17 mouse cellular contexts compared by ENCODE assay signal in the genomic region with DNA sequence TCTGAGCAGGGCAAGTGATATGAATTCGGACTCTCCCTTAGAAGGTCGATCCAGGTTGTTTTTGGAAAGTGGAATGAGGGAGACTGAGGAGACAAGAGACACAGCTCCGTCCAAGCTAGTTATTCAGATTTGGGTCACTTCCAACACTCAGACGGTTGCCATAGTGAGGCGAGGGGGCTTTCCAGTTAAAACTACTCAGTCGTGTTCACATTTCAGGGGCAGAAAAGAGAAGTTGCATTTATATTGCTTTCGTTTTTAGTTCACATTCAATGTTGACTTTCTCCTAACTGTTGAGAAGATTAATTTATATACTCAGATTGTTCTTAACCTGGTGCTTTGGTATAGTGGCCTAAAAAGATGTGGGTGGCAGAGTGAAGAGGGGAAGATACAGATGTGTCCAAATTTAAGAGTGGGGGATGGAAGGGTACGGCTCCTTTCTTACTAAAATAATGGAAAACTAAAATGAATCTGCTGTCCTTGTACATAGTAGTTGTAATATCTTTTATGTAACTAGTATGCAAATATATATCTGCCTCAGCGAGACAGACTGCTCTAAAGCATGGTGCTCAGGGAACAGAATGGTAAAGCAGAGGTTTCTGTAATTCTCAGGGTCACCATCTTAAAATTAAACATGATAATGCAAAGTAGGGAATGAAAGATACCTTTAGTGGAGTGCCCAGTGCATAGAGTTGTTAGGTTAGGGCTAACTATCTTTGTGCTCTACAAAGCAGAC. TPM values are rescaled to one million over a fixed set of nuclear protein-coding genes. Genes with fewer than 3 reads are reported as not detected.
A peak's percentile ranks its signal among the peaks of the same experiment; 100 is the strongest.
DNase-seq lines count a peak whose midpoint lies in the region; ATAC-seq and TF ChIP-seq lines count a peak whose summit lies in the region.
"Had no signal": no experiment of that assay in that cellular context is flagged by ENCODE, and none has a peak within 500 bp of the region (broad histone marks: within the 10 kb centered on the region; RNA-seq: fewer than 3 reads in every experiment).

No protein-coding gene starts in this region.

- H3K27ac ChIP-seq in hindbrain, embryonic 14.5 days = no peak overlapping the region
- no peak overlapping the region for H3K27ac ChIP-seq in hindbrain, embryonic 12.5 days
- H3K27ac ChIP-seq in midbrain, postnatal 0 days (ENCODE audit: low read depth, low read length) = no peak overlapping the region
- H3K27ac ChIP-seq in midbrain, embryonic 10.5 days (replicated peaks) = no peak overlapping the region
- H3K27ac ChIP-seq: neural tube, embryonic 12.5 days had no signal

- DNase-seq in hindbrain, embryonic 14.5 days (ENCODE audit: low spot score) = peak; percentile 43
- peak; percentile 42 for DNase-seq in midbrain, postnatal 0 days (ENCODE audit: low spot score)
- DNase-seq in midbrain, embryonic 10.5 days (ENCODE audit: low spot score) = no peak
- DNase-seq in frontal cortex, postnatal 10 days (ENCODE audit: low spot score in 2 of 2) = peak; percentile 24 to 27
- peak; percentile 47 to 60 for DNase-seq in spleen, adult 18-20 months
- no peak for DNase-seq in thymus, postnatal 25 days
- DNase-seq in cerebellum, adult 11 months = no peak
- DNase-seq: heart, postnatal 10 days; kidney, adult 2 months had no signal

- ATAC-seq in hindbrain, embryonic 14.5 days (ENCODE audit: low FRiP score) = no peak
- no peak for ATAC-seq in hindbrain, embryonic 12.5 days (ENCODE audit: low FRiP score)
- ATAC-seq in midbrain, postnatal 0 days (ENCODE audit: low FRiP score) = no peak

- H3K4me1 ChIP-seq in hindbrain, embryonic 14.5 days (replicated peaks; ENCODE audit: control insufficient read depth, insufficient read depth, low read length) = 0 out of 2 replicates have a peak, but pooled peaks cover under 1% of the 10 kb centered on the region
- peaks cover 5% of the 10 kb centered on the region for H3K4me1 ChIP-seq in hindbrain, embryonic 12.5 days
- peaks cover 5% of the 10 kb centered on the region for H3K4me1 ChIP-seq in midbrain, postnatal 0 days (ENCODE audit: insufficient read depth, low read length)
- peaks cover 23% of the 10 kb centered on the region for H3K4me1 ChIP-seq in midbrain, embryonic 10.5 days
- H3K4me1 ChIP-seq: megakaryocyte, embryonic 14.5 days had no signal

- no peaks in the 10 kb centered on the region for H3K9me3 ChIP-seq in hindbrain, embryonic 14.5 days (ENCODE audit: control insufficient read depth, low read length)
- H3K9me3 ChIP-seq in hindbrain, embryonic 12.5 days (replicated peaks) = no peaks in the 10 kb centered on the region
- H3K9me3 ChIP-seq in midbrain, postnatal 0 days (ENCODE audit: low read length) = no peaks in the 10 kb centered on the region
- H3K9me3 ChIP-seq in midbrain, embryonic 10.5 days (replicated peaks) = no peaks in the 10 kb centered on the region
- H3K9me3 ChIP-seq: megakaryocyte, embryonic 14.5 days; neural tube, embryonic 12.5 days had no signal

- no peak overlapping the region for H3K9ac ChIP-seq in hindbrain, embryonic 14.5 days
- no peak overlapping the region for H3K9ac ChIP-seq in hindbrain, embryonic 12.5 days
- H3K9ac ChIP-seq in midbrain, postnatal 0 days (replicated peaks; ENCODE audit: low read length, poor library complexity, severe bottlenecking) = no peak overlapping the region
- H3K9ac ChIP-seq: neural tube, embryonic 12.5 days had no signal

- H3K4me3 ChIP-seq in hindbrain, embryonic 14.5 days (replicated peaks; ENCODE audit: low read length) = no peak overlapping the region
- H3K4me3 ChIP-seq in hindbrain, embryonic 12.5 days = no peak overlapping the region
- H3K4me3 ChIP-seq in midbrain, postnatal 0 days (ENCODE audit: low read depth, low read length) = no peak overlapping the region
- H3K4me3 ChIP-seq in midbrain, embryonic 10.5 days = no peak overlapping the region
- H3K4me3 ChIP-seq: erythroblast, embryonic 14.5 days; megakaryocyte, embryonic 14.5 days; neural tube, embryonic 12.5 days had no signal

- no peaks in the 10 kb centered on the region for H3K36me3 ChIP-seq in hindbrain, embryonic 14.5 days (replicated peaks; ENCODE audit: control insufficient read depth, insufficient read depth)
- H3K36me3 ChIP-seq in hindbrain, embryonic 12.5 days = no peaks in the 10 kb centered on the region
- H3K36me3 ChIP-seq in midbrain, postnatal 0 days (ENCODE audit: insufficient read depth, low read length) = no peaks in the 10 kb centered on the region
- no peaks in the 10 kb centered on the region for H3K36me3 ChIP-seq in midbrain, embryonic 10.5 days
- H3K36me3 ChIP-seq: neural tube, embryonic 12.5 days had no signal

- TF ChIP-seq CTCF in midbrain, postnatal 0 days (IDR thresholded peaks at IDR 0.05) = no peak

- 66% methylated on average over 9 of the region's 9 CpGs for WGBS in hindbrain, embryonic 14.5 days
- 73% methylated on average over 9 of the region's 9 CpGs for WGBS in hindbrain, embryonic 12.5 days
- WGBS in midbrain, postnatal 0 days = 60% methylated on average over 9 of the region's 9 CpGs
- 81% methylated on average over 9 of the region's 9 CpGs for WGBS in midbrain, embryonic 10.5 days

- H3K4me2 ChIP-seq in hindbrain, embryonic 14.5 days (replicated peaks) = no peak overlapping the region
- H3K4me2 ChIP-seq in hindbrain, embryonic 12.5 days (replicated peaks) = no peak overlapping the region
- H3K4me2 ChIP-seq in midbrain, postnatal 0 days (ENCODE audit: low read depth, low read length, poor library complexity, severe bottlenecking) = no peak overlapping the region
- H3K4me2 ChIP-seq: neural tube, embryonic 12.5 days had no signal

- 0 out of 2 replicates have a peak, but pooled peaks cover 3% of the 10 kb centered on the region for H3K27me3 ChIP-seq in hindbrain, embryonic 14.5 days (ENCODE audit: control insufficient read depth, insufficient read depth, low read length)
- H3K27me3 ChIP-seq in hindbrain, embryonic 12.5 days = peaks cover 3% of the 10 kb centered on the region; the same call in 1 of the 2 replicates
- H3K27me3 ChIP-seq in midbrain, postnatal 0 days (ENCODE audit: insufficient read depth, low read length) = no peaks in the 10 kb centered on the region
- peaks cover 86% of the 10 kb centered on the region for H3K27me3 ChIP-seq in midbrain, embryonic 10.5 days (ENCODE audit: low read depth, poor library complexity, severe bottlenecking)
- H3K27me3 ChIP-seq: megakaryocyte, embryonic 14.5 days; neural tube, embryonic 12.5 days had no signal

RNA-seq across cellular contexts. Expression of a gene that starts 49.9 kb away (rescaled TPM):
- 0.37 TPM in 1 of 2 replicates, not detected in the other for polyA plus RNA-seq in hindbrain, embryonic 14.5 days (2014; fragmentation: Nextera tagmentation; extraction: Ambion mirVana)
- polyA plus RNA-seq in hindbrain, embryonic 12.5 days (2016; fragmentation: Nextera tagmentation; extraction: Ambion mirVana) = 0.25 and 0.30 TPM in 2 replicates
- total RNA-seq in midbrain, postnatal 0 days (2014; rRNA removed) = not detected in 2 replicates
- 0.27 and 0.34 TPM in 2 replicates for polyA plus RNA-seq in midbrain, postnatal 0 days (2015; fragmentation: Nextera tagmentation; extraction: Ambion mirVana)
- 0.20 and 0.36 TPM in 2 replicates for polyA plus RNA-seq in midbrain, embryonic 10.5 days (2016; fragmentation: Nextera tagmentation; extraction: Ambion mirVana)
- total RNA-seq: gastrocnemius, postnatal 4 days; layer of hippocampus, postnatal 10 days; liver, adult 2 months had no signal
- polyA plus RNA-seq: cortical plate, adult 2 months; erythroblast, embryonic 14.5 days; kidney, adult 2 months; liver, adult 2 months had no signal

Comparison
In these comparisons a context has a peak if more than half of its experiments do, and no peak if none do; other contexts are left out.
1. DNase-seq: peak in hindbrain, embryonic 14.5 days (single experiment), midbrain, postnatal 0 days (single experiment), frontal cortex, postnatal 10 days (2 of 2) and spleen, adult 18-20 months (2 of 2); none in midbrain, embryonic 10.5 days (single experiment), thymus, postnatal 25 days (single experiment) and cerebellum, adult 11 months (single experiment).